Mouse (Mus musculus): ENCODE results near the gene Ibsp.
A peak's percentile ranks its signal among the peaks of the same experiment; 100 is the strongest.

Gene Ibsp

DNA sequence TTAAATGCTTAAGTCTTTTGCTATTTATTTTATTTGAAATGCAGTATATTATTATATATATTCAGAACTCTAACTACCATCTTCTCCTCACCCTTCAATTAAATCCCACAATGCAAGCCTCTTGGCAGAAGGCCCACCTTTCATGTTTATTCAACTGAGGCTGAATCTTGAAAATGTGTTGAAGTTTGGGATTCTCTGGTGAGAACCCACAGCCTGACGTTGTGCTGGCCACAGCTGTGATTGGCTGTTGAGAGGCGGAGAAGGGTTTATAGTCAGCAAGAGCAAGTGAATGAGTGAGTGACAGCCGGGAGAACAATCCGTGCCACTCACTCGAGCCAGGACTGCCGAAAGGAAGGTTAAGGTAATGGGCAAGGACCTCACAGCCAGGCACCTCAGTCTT is at the start of gene Ibsp:
TSS of gene Ibsp (plus strand) at position 178 of the 400 bp plus-strand sequence.
- DNase-seq, result no peak

DNA sequence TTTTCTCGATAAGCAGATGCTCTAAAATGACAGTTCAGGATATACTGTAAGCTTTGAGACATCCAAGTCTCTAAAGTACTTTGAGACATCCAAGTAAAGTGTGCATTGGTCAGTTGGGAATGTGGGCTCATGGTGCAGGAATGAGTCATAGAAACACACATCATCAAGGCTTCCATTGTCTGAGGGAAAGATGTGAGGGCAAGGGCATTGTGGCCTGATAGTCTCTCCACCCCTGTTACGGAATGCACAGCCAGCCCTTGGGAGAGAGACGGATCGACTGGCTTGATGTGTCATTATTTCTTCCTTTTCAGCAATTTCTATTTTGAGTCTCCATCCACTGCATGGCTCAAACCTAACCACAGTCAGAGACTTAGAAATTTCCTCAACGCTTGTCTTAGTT is 47.2 kb upstream of the Ibsp start:
- no peak for DNase-seq

DNA sequence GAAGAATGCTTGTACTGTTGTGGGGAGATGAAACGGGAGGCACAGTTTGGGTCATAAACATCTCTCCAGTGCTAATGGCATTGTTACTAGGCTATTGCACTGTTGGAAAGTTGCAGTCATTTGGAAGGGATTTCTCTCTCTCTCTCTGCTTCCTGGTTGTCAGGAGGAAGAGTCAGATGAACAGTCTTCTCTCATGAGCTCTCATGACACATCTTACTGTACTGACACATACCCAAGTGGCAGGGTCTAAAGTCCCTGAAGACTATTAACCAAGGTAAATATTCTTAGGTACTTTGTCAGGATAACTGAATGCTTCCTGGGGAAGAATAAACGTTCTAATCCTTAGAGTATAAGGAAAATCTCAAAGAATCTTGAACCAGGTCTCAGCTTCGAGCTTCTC is 42.4 kb upstream of the Ibsp start:
- DNase-seq, result no peak

DNA sequence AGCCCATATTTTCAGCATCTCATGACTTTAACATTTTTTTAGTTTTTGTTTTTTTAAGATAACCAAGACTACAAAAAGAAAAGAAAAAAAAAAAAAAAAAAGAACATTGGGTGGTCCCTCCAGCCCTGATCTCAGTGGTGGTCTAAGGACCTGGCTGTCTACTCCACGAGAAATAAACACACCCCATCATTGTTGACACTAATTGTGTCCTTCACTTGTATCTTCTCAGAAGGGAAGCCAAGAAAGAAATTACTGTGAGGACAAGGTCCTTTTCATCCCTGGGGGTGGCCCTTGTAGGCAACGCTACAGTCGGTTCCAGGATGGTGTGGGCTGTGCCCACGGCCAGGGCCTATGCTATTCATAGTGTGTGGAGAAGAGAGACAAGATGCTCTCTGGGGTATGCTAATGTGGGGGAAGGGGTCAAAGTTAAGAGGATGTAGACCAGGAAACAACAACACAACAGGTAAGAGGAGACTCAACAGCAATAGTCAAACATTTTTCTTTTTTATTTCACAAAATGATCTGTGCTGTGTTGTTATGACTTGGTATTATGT is 37.0 kb upstream of the Ibsp start:
- DNase-seq, result no peak

DNA sequence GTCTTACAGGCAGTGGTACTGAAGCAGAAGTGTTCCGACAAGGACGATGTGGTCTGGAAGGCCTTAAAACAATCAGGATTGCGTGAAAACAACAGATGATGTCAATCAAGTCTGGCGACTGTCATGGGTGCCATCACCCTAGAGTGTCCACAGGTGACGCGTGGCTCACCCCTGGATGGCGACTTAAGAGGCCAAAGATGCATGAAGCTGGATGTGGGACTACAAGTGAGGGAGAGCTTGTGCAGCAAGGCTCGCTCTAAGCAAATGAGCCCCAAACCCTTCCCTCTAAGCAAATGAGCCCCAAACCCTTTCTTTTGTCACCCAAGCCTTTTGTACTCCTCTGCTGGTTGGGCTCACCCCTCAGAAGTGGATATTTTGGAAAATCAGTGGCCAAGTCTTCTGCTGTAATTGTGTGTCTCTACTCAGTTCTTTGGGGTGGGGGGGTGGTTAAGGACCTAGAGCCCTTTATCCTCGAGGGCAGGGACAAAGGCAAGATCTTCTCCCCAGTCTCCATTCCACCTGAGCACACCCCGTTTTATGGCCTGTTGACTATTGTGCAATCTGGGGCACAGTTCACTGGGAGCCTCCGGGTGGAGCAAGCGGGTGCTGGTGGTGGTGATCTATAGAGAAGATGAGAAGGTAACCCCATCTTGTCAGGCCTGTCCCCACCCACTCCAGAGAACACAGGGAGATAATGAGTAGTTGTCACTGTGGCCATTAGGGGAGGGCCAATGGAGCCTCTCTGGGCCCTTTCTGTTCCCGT is 35.8 kb upstream of the Ibsp start:
- DNase-seq, result no peak

DNA sequence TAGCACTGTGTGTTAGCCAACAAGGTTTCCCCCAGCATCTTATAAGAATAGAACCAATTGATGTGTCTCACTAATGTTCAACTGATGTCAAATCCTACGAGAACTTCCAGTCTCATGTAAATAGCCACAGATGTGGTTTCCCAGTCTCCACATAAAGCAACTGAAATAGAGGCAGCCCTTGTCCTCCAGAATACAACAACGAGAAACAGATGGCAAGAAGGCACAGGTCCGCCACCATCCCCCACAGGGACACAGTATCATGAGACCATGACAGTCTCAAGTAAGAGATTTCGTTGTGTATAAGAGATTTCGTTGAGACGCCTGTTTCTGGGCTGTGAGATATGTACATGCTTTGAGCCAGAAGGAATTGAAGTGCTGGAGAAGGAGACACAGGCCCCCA is 4.8 kb upstream of the Ibsp start:
- DNase-seq, result no peak

DNA sequence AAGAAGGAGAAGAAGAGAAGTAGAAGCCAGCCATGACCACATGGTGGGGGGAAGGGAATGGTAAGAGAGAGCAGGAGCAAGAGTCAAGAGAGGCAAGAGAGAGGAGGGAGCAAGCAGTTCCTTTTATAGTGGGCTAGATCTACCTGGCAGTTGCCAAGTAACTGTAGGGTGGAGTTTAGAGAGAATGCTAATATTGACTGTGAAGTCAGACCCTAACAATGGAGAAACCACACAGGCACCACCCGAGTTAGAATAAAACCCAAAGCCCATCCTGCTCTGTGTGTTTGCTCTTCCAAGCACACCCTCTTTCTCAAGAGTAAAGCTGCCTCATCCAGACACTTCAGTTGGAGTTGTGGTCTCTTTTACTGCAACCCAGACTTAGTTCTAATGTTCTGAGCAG is 15.1 kb downstream of the Ibsp start:
- no peak for DNase-seq

DNA sequence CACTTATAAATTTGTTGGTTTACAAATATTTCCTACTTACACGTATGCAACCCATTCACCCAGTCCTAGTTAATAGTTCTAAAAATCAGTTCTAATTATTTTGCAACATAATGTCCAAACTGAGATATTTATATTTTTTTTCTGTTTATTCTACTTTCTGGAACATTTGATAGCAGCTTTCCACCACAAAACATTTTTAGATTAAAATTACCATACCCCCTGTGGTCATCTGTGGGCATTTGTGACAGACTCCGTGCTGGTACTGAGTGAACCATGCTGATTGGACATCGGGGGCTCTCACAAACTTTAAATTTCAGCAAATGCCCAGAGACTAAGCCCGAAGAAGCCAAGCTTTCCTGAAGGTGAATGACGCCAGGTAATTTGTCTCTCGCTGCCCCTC is 26.1 kb downstream of the Ibsp start, which contains the start of gene Mepe:
TSS of gene Mepe (plus strand) at position 301 of the 400 bp plus-strand sequence.
- no peak for DNase-seq

DNA sequence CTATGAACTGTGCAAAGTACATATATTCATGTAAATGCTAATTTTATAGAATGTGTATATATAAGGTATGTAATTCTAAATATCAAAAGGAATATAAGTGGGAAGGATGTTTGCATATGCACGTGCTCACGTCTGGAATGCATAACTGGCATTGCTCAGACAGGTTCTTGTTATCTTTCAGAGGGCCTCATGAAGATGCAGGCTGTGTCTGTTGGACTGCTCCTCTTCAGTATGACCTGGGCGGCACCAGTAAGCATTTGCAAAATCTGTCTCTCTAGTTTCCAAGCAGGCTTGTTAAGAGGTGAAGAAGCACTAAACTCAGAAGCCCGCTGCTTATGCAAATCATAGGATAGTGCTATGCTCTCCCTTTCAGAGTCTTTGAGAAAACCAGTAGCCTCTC is 27.9 kb downstream of the Ibsp start:
- DNase-seq, result no peak

DNA sequence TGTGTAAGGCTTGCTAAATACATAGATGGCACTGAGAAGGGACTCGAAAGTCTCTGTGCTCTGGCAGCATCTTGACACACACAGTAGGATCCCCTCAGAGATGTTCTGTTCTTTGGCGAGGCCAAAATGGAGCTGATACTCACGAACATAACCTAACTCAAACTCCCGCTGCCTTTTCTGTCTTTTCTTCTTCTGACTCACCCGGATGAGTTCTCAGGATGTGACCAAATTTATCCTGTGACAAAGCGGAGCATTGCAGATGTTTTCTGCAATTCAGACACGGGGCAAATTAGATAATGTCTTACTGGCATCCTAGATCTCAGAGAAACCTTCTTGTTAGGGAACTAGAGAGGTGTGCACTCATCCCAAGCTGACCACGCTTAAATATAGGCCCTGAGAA is 28.4 kb downstream of the Ibsp start:
- DNase-seq, result no peak

DNA sequence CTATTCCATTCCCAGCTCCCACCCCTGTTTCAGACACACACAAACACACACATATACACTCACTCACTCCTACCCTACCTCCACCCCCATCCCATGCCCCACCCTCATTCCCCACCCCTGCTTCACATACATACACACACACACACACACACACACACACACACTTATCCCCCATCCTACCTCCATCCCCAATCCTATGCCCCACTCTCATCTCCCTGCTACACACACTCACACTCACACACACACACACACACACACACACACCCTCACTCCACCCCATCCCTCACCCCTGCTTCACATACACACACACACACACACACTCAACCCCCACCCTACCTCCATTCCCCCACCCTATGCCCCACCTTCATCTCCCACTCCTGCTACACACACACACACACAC is 28.9 kb downstream of the Ibsp start:
- DNase-seq, result no peak

DNA sequence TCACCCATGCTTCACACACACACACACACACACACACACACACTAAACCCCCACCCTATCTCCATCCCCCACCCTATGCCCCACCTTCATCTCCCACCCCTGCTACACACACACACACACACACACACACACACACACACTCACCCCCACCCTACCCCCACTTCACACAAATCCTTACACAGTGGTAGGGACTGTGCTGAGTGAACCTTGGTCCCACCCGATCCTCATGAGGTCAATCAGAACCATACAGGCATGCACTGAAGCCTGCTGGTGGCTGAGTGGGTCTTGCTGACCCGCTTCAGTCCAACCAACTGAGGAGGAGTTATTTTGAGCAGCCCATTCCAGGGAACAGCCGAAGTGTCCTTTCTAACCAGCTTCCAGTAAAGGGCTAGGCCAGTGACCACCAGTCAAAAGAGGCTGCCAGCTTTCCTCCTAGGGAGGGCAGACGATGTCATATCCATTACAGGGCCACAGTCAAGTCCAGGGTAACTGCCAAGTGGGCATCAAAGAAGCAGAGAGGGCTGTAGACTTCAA is 29.4 kb downstream of the Ibsp start:
- DNase-seq, result no peak

DNA sequence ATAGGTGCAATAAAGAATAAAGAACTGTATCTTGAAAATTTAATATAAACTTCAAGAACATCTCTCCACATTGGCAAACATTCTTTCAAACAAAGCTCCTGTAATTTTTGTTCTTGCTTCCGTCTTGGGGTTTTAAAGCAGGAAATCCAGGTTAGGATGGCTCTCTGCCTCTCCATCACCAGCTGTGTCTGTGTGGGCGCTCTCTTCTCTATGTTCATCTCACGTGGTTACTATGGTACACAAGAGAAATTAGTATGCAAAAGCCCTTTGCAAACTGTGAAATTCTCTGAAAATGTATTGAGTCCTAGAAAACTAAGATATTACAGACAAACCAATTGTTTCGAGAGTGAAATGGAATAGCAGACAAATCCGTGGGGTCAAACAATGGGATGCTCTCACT is 30.4 kb downstream of the Ibsp start:
- no peak for DNase-seq

DNA sequence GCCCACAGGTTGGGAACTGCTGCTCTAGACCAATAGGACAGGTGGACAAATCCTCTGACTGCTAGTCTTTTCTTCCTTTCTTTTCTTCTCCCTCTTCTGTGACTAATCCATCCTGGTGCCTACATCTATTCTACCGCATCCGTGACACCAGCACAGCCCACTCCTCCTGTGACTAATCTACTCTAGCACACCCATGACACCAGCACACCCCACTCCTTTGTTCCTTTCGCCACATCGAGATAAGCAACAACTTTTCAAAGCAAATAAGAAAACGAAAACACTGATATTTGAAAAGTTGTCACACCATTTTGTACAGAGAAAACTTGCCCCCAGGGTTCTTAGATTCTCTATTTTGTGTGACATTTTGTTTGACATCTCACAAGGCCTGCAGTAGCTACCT is 31.1 kb downstream of the Ibsp start:
- no peak for DNase-seq

DNA sequence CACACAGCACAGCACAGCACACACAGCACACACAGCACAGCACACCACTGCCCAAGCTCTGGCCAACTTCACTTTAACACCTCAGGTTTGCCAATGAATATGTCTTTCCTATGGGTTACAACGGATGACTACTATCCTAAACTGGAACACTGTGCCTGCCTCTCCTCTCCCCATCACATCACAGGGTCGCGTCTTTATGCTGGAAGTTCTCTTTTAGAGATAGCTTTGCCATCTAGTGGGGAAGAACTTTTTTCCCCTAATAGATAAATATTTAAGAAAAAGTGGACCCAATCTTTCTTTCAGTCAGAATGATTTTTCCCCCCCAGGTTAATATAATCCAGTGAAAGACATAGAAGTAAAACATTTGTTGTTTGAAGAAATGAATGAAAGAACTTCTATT is 33.3 kb downstream of the Ibsp start:
- no peak for DNase-seq

DNA sequence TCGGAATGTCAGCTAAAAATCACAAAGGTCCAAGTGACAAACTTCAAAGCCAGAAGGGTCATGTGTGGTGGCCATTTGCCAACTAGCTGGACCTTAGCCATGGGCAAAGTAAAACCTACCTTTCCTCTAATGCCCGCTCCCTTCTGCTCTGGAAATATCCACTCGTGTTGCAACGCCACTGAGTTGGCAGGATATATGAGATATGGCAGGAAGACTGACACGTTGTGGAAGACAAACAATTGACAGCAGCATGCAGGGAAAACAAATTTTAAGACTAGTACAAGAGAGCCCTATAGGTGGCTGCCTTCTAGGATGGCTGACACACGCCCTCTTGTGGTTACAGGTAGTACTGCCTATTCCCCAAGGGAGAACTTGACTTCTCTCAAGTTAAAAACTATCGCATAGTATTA is 34.3 kb downstream of the Ibsp start:
- DNase-seq, result peak; percentile 80

DNA sequence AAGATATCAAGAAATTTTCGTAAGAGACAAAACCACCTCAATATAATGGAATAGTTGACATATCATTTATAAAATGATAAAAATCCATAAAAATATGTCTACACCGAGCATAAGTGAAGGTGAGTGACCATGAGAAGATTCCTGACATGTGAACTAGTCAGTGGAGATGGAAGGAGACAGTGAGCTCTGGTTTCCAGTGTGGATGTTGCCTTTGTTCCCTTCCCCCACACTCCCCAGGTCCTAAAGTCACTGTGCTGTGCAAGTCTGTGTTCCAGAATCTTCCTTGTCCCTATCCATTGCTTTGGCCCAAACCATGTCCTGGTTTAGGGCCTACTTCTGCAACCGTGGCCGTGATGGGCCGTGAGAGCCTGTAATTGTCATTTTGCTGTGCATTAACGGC is 34.7 kb downstream of the Ibsp start:
- no peak for DNase-seq

DNA sequence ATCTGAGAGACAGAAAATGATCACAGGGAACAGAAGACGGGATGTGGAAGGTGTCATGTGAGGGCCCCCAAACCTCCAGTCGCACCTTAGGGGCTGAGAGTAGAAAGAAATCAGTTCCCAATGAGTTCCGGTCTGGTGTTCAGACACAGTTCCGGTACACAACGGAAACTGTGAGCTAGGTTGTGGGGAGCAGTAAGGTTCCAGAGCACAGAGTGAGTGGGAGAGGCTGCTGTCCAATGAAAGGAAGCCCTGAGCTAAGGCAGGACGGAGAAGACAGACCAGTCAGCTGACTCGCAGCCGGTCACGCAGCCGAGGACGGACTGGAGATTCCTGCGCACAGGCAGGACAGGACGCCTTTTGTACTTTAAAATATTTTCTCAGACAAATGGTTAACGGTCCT is 35.5 kb downstream of the Ibsp start:
- no peak for DNase-seq

DNA sequence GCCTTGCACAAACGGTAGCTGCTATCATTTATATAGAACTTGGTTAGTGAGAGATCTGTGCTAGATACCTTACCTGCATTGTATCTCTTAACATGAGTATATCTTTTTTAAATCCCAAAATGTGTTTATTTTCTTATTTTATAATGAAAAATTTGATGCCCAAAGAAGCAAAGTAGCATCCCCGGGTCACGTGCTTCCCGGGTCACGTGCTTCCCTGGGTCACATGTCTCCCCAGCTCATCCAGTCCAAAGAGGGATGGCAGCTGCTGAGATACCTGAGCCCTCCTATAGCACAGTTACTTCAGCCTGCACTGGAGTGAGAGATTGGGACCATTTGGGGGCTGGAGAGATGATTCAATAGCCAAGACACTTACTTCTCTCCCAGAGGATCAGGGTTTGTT is 37.0 kb downstream of the Ibsp start:
- DNase-seq, result no peak

DNA sequence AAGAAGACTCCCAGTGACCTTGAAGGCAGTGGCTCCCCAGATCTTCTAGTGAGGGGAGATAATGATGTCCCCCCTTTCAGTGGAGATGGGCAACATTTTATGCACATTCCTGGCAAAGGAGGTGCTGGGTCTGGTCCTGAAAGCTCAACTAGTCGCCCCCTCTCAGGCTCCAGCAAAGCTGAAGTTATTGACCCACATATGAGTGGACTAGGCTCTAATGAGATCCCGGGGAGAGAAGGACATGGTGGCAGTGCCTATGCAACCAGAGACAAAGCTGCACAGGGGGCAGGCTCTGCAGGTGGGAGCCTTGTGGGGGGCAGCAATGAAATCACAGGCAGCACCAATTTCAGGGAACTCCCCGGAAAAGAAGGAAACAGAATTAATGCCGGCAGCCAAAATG is 38.5 kb downstream of the Ibsp start:
- DNase-seq, result no peak

DNA sequence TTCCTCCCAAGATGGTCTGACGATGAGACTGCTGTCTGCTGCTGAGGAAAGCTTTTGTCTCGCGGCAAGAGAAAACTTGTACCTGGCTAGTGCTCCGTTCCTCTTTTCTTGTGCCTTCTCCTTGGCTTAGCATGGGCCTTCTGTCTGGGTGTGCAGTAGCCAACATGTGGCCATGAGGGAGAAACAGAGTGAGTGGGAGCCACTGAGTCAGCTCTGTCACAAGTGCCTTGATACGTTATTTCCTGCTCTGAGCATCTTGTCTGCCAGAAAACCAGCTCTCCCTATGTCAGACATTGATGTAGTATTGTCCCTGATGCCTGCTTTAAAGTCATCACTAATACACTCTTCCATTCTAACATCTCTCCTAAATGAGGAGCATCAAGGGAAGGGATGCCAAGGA is 40.0 kb downstream of the Ibsp start:
- DNase-seq, result no peak

DNA sequence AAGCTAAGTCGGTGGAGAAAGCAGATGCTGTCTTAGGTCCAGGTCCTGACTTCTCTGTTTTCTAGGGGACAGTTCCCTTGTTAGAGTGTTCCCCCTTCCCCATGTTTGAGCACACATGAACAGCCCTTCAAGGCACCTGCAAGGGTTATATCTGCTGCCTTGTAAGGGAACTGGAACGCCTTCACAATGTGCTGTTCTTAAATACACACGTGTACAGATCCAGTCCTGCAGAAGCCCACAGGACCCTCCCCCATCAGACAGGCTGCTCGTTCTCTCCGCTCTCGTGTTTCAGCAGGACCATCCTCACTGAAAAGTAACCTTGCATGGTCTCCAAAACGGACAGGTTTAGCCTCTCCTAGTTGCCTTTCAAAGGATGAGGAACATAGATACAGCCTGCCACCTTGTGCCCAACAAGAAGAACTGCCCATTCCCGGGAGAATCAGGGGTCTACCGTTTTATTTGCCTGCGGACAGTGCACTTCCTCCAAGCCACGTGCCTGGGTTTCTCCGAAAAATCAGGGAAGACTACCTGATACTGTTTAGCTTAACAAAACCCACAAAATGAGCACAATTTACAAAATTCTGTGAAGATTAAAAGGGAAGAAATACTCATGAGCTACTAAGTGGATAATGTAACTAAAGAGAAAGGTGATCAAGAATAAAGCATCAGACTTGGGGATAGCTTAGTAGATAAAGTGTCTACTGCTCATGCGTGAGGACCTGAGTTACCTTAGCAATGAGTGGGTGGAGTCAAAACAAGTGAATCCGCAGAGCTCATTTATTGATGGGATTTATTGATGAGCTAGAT is 40.9 kb downstream of the Ibsp start:
- DNase-seq, result peak; percentile 55

DNA sequence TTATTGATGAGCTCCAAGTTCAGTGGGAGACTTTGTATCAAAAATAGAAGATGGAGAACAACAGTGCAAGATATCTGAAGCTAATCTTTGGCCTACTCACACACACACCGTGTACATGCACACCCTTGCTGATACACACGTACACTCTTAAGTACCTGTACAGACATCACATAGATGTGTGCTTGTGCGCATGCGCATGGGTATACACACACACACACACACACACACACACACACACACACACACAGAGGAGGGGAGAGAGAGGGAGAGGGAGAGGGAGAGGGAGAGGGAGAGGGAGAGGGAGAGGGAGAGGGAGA is 41.5 kb downstream of the Ibsp start:
- no peak for DNase-seq

DNA sequence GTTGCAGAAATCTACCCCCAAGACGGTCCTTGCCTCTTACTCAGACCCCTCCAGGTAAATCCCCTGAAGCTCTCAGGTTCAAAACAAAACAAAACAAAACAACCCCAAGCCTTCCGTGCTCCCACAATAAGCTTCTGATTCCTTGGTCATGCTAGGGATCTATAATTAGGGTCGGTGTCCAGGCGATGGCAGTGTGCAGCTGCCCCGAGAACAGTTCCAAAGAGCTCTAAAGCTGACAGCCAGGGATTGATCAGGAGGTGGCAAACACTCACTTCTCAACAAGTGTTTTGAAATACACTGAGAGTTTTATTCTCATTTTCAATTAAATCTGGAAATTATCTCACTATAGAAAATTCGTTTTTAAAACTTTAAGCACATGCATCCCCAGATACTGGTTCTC is 43.9 kb downstream of the Ibsp start:
- peak; percentile 40 for DNase-seq
